Mouse (Mus musculus) heart, embryonic 12.5 days (tissue): ENCODE data around the gene Laptm4a. TPM values are rescaled to one million over a fixed set of nuclear protein-coding genes. Genes with fewer than 3 reads are reported as not detected.

ENCODE experiments used
- ATAC-seq: fragments of 200-750 bp; cut with Nextera tagmentation; 2 replicates; pipeline ENCODE4 v1.8.0; 2017; ENCODE audit warnings: moderate TSS enrichment, moderate library complexity; ENCODE audit not compliant: insufficient number of reproducible peaks, low FRiP score
- H3K27ac ChIP-seq: fragments of 300-500 bp; sonication (generic); 2 replicates; pipeline ENCODE4 v1.5.1; 2016; ENCODE audit warnings: mild to moderate bottlenecking, moderate library complexity; ENCODE audit not compliant: poor library complexity, severe bottlenecking
- H3K27me3 ChIP-seq: fragments of 300-500 bp; sonication (generic); replicated peaks from 2 replicates; pipeline ENCODE4 v1.6.1; 2016; ENCODE audit warnings: mild to moderate bottlenecking, moderate library complexity
- H3K36me3 ChIP-seq: fragments of 300-500 bp; sonication (generic); 2 replicates; pipeline ENCODE4 v1.6.1; 2016; ENCODE audit warnings: mild to moderate bottlenecking, moderate library complexity
- H3K4me1 ChIP-seq: fragments of 300-500 bp; sonication (generic); replicated peaks from 2 replicates; pipeline ENCODE4 v1.6.1; 2016; ENCODE audit warnings: mild to moderate bottlenecking
- H3K4me2 ChIP-seq: fragments of 300-500 bp; sonication (generic); 2 replicates; pipeline ENCODE4 v1.6.1; 2016; ENCODE audit warnings: mild to moderate bottlenecking, moderate library complexity
- H3K4me3 ChIP-seq: fragments of 300-500 bp; sonication (generic); 2 replicates; pipeline ENCODE4 v1.5.1; 2016; ENCODE audit warnings: mild to moderate bottlenecking
- H3K9ac ChIP-seq: fragments of 300-500 bp; sonication (generic); 2 replicates; pipeline ENCODE4 v1.6.1; 2016; ENCODE audit warnings: mild to moderate bottlenecking, moderate library complexity
- H3K9me3 ChIP-seq: fragments of 300-500 bp; sonication (generic); replicated peaks from 2 replicates; pipeline ENCODE4 v1.6.1; 2016; ENCODE audit warnings: mild to moderate bottlenecking, moderate library complexity
- WGBS: fragments of 180-500 bp; shearing (Covaris S2); methylation state at CpG from one replicate; pipeline ENCODE4 v1.1.7; 2016; 5-methylcytosine and 5-hydroxymethylcytosine counted together
- polyA plus RNA-seq: library from polyadenylated mRNA; unstranded; fragments of >200 nt; fragmentation: Nextera tagmentation; extraction: Ambion mirVana; gene quantifications from 2 replicates; pipeline ENCODE4 v1.2.1, GENCODE M21; 2016

The Laptm4a gene
- polyA plus RNA-seq, 1 experiment from 2014 or later = 295 TPM

DNA sequence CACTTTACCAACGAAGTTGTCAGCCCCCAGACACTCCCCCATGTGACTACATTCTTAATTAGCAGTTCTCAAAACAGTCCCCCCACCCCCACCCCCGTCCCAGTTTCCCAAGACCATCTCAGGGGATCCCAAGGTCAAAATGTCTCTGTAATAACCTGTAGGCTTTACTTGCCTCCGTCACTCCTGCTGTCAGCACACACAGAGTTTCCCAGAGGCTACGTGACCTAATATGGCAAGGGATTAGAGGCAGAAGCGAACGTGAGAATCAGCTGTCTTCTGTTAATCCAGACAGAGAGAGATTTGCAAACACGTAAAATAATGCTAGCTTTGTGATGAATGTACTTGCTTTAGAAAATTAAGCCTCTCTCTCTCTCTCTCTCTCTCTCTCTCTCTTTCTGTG is 33.0 kb upstream of the Laptm4a start:
- 33% methylated on average over 7 of the region's 7 CpGs for WGBS
- Histone ChIP-seq H3K4me1 (peaks cover 27% of the 10 kb centered on the region), H3K9me3 (no peaks in the 10 kb centered on the region), H3K27me3 (no peaks in the 10 kb centered on the region), H3K27ac (0 out of 2 replicates have a peak overlapping the region, but pooled peaks have one; percentile 41), H3K4me3 (no peak overlapping the region), H3K4me2 (no peak overlapping the region), H3K9ac (no peak overlapping the region), H3K36me3 (no peaks in the 10 kb centered on the region)
- no peak for ATAC-seq

DNA sequence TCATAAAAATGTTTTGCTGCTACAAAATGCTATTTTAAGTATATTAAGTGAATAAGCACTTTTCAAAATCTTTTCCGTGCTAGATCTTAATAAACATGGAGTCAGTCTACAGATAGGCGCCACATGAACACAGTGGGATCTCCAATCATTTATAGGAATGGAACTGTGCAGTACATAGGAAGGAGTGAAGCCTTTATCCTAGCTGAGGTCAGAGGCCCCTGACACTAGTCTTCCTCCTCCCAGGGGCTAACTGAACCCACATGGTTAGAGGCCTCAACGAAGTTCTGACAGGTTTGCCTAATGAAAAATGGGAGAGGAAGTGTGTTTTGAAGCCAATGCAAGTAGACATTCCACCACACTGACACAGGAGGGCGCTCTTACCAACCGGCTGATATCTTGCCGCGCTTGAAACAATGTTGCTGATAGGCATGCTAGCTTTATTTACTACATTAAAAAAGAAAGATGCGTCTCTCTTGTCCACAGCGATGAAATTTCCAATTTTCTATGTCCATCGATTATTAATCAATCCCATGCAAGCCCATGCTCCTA is 32.3 kb upstream of the Laptm4a start:
- no peaks in the 10 kb centered on the region for H3K9me3 ChIP-seq
- H3K27ac ChIP-seq = no peak overlapping the region
- H3K4me3 ChIP-seq = no peak overlapping the region
- no peak overlapping the region for H3K4me2 ChIP-seq
- no peak for ATAC-seq
- 20% methylated on average over 10 of the region's 10 CpGs for WGBS
- no peak overlapping the region for H3K9ac ChIP-seq
- peaks cover 28% of the 10 kb centered on the region for H3K4me1 ChIP-seq
- no peaks in the 10 kb centered on the region for H3K27me3 ChIP-seq
- H3K36me3 ChIP-seq = no peaks in the 10 kb centered on the region

- no peak for ATAC-seq
- peak overlapping the region; percentile 1; the same call in 1 of the 2 replicates for H3K4me3 ChIP-seq
- H3K9me3 ChIP-seq = no peaks in the 10 kb centered on the region
- no peaks in the 10 kb centered on the region for H3K36me3 ChIP-seq
- no peaks in the 10 kb centered on the region for H3K27me3 ChIP-seq
- peaks cover 23% of the 10 kb centered on the region for H3K4me1 ChIP-seq
- 42% methylated on average over 13 of the region's 21 CpGs for WGBS
- H3K9ac ChIP-seq = no peak overlapping the region
- H3K4me2 ChIP-seq = peak overlapping the region; percentile 37
- H3K27ac ChIP-seq = no peak overlapping the region
These were observed 28.5 kb upstream of the Laptm4a start for GRCm38 (mm10) chr12:8892876-8893532.

DNA sequence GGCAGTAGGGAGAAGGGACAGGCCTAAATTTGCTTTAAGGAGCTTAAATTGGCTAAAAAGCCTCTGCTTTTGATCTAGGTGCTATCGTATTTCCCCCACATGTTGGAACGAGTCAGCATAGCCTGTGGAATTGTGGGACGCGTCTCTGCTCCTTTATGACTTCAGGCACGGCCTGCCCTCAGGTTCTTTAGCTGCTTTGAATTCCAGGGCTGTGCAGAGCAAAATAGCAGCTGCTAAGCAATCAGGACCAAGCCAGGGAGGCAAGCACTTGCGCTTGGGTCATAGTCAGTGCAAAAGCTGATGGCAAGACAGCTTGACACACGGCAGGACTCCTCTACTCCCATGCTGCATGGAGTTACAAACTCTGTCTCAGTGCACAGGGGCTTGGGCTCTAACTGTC is 24.3 kb upstream of the Laptm4a start:
- H3K4me2 ChIP-seq = no peak overlapping the region
- no peak overlapping the region for H3K4me3 ChIP-seq
- ATAC-seq = peak; percentile 49; the same call in 1 of the 2 replicates
- H3K27ac ChIP-seq = peak overlapping the region; percentile 86
- H3K36me3 ChIP-seq = no peaks in the 10 kb centered on the region
- H3K9me3 ChIP-seq = no peaks in the 10 kb centered on the region
- 32% methylated on average over 7 of the region's 7 CpGs for WGBS
- H3K9ac ChIP-seq = no peak overlapping the region
- H3K4me1 ChIP-seq = peaks cover 49% of the 10 kb centered on the region
- no peaks in the 10 kb centered on the region for H3K27me3 ChIP-seq

DNA sequence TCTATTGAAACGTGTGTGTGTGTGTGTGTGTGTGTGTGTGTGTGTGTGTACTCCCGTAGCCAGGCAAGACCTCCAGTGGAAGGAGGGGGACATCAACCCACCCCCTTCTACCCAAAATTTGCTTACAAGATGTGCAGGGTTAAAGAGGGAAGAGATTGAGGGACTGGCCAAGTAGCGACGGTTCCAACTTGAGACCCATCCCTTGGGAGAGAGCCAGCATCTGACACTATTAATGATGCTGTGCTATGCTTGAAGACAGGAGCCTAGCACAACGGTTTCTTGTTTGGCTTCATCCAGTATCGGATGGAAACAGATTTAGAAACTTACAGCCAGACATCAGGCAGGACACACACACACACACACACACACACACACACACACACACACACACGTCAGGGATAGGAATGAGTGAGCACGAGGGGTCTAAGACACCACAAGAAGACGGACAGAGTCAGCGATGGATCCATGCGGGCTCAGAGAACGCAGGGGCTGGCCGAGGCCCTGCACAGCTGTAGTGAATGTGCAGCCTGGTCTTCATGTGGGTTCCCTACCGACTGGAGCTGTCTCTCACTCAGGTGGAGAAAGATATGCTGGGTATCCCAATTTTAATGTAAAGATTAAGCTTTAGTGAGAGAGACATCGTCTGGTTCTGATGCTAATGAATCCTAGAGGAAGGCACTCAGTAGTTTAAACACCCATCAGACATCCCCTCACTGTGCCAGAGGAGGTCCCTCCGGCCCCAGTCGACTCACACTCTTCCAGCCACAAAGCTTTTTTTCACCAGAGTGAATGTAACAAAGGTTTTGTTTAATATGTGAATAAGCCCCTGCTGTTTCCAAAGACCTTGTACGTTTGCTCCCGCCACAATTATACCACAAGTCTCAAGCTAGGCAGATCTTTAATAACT is 22.3 kb upstream of the Laptm4a start:
- no peaks in the 10 kb centered on the region for H3K9me3 ChIP-seq
- H3K27me3 ChIP-seq = no peaks in the 10 kb centered on the region
- no peaks in the 10 kb centered on the region for H3K36me3 ChIP-seq
- no peak overlapping the region for H3K9ac ChIP-seq
- no peak overlapping the region for H3K4me3 ChIP-seq
- ATAC-seq = no peak
- no peak overlapping the region for H3K4me2 ChIP-seq
- H3K4me1 ChIP-seq = peaks cover 44% of the 10 kb centered on the region
- no peak overlapping the region; the same call in none of the 2 replicates for H3K27ac ChIP-seq
- WGBS = 71% methylated on average over 19 of the region's 19 CpGs

- Histone ChIP-seq H3K27ac (peak overlapping the region; percentile 59), H3K9ac (peak overlapping the region; percentile 1; the same call in 1 of the 2 replicates), H3K4me3 (no peak overlapping the region), H3K36me3 (no peaks in the 10 kb centered on the region), H3K4me1 (peaks cover 50% of the 10 kb centered on the region), H3K27me3 (no peaks in the 10 kb centered on the region), H3K4me2 (peak overlapping the region; percentile 14; the same call in 1 of the 2 replicates), H3K9me3 (no peaks in the 10 kb centered on the region)
- ATAC-seq = 0 out of 2 replicates have a peak, but pooled peaks have one; percentile 10
- 10% methylated on average over 4 of the region's 4 CpGs for WGBS
These were observed 21.3 kb upstream of the Laptm4a start for GRCm38 (mm10) chr12:8900107-8900698.

DNA sequence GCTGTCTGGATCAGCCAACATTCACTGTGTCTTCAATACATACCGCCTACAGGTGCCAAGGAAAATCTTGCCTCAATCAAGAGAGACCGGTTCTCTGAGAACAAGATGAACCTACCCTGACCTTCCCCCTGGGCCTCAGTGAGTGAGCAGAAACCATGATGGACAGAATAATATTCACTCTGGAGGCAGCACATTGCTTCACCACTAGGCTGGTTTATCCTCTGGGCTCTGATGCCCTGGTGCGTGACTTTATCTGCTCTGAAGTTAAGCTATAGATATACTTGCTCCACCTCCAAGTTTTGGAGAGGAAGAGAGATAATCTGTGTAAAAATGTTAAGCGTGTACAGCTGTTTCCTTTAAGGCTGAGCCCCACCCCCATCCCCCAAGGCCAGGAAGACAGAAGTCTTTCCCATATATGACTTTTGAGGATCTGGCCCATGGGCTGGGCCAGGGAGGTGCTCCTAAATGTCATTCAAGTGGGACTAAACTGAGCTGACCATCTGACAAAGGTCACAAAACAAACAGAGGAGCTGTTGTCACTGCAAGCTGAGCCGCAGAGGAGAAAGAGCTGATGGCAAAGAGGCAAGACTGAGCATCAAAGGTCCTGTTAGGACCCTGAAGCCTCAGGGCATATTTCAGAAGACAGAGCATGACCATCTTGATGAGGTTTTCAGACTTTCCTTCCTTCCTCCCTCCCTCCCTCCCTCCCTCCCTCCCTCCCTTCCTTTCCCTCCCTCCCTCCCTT is 20.4 kb upstream of the Laptm4a start:
- no peak overlapping the region for H3K9ac ChIP-seq
- WGBS = 16% methylated on average over 5 of the region's 5 CpGs
- ATAC-seq = peak; percentile 22; the same call in 1 of the 2 replicates
- H3K36me3 ChIP-seq = no peaks in the 10 kb centered on the region
- peak overlapping the region; percentile 4; the same call in 1 of the 2 replicates for H3K27ac ChIP-seq
- no peaks in the 10 kb centered on the region for H3K27me3 ChIP-seq
- no peak overlapping the region for H3K4me3 ChIP-seq
- H3K4me1 ChIP-seq = peaks cover 50% of the 10 kb centered on the region
- no peak overlapping the region for H3K4me2 ChIP-seq
- H3K9me3 ChIP-seq = no peaks in the 10 kb centered on the region

GRCm38 (mm10) chr12:8901934-8902333 is 19.5 kb upstream of the Laptm4a start:
- Histone ChIP-seq H3K4me3 (no peak overlapping the region), H3K27ac (no peak overlapping the region), H3K9me3 (no peaks in the 10 kb centered on the region), H3K27me3 (no peaks in the 10 kb centered on the region), H3K9ac (no peak overlapping the region), H3K4me1 (peaks cover 46% of the 10 kb centered on the region), H3K36me3 (no peaks in the 10 kb centered on the region), H3K4me2 (no peak overlapping the region)
- ATAC-seq = no peak
- 33% methylated on average over 2 of the region's 2 CpGs for WGBS

DNA sequence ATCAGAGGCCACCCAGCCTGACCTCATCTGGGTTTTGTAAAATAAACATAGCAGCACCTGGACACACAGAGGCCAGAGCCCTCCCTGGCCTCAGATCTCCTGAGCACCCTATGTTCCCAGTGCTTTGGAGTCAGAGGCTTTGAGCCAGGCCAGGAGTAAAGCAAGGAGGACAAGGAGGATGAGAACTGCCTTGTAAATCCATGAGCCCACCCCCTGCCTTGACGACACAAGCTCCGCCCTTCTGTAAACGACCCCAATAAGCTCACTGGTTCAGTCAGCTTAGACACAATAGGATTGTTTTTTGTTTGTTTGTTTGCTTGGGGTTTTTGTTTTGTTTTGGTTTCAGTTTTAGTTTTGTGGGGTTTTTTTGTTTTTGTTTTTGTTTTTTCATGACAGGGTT is 19.0 kb upstream of the Laptm4a start:
- H3K36me3 ChIP-seq = no peaks in the 10 kb centered on the region
- H3K4me3 ChIP-seq = no peak overlapping the region
- H3K4me1 ChIP-seq = peaks cover 41% of the 10 kb centered on the region
- H3K9ac ChIP-seq = no peak overlapping the region
- no peak overlapping the region for H3K4me2 ChIP-seq
- ATAC-seq = no peak
- WGBS = 34% methylated on average over 3 of the region's 3 CpGs
- no peaks in the 10 kb centered on the region for H3K9me3 ChIP-seq
- H3K27ac ChIP-seq = no peak overlapping the region
- H3K27me3 ChIP-seq = no peaks in the 10 kb centered on the region

DNA sequence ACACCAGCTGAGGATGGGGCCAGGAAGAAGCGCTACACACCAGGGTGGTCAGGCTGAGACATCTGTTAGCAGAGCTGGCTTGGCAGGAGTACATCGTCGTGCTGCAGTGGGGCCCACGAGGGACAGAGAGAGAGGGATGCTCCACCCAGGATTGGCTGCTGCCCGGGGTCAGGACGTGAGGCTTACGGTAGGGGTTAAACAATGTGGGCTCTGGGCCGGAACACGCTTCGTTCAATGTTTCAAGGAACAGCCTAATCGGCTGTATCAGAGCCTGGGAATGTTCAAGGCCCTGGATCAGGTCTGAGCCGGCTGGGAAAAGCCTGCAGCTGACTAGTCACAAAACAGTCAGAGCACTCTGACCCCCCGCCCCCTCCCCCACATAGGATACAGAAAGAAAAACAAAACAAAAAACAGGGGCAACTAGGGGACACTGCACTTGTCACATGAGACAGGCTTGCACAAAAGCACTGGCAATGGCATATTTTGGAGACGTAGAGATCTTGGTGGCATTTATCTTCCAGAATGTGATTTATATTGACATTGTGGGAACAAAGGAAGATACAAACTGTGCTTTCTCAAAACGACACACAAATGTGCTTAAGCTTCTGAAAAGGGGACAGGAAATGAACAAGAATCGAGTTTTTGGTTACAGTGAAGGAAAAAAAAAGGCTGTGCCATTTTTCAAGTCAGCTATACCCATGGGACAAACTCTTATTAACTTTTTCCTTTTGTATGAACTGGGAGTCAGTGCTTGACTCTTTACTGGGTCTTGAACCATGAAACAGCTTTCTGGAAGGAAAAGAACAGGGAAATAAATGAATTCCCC is 8.4 kb upstream of the Laptm4a start:
- 24% methylated on average over 16 of the region's 16 CpGs for WGBS
- Histone ChIP-seq H3K27me3 (no peaks in the 10 kb centered on the region), H3K27ac (peak overlapping the region; percentile 59), H3K36me3 (no peaks in the 10 kb centered on the region), H3K4me3 (no peak overlapping the region), H3K9me3 (no peaks in the 10 kb centered on the region), H3K9ac (peak overlapping the region; percentile 61), H3K4me1 (peaks cover 28% of the 10 kb centered on the region), H3K4me2 (peak overlapping the region; percentile 40; the same call in 1 of the 2 replicates)
- ATAC-seq = peak; percentile 55
